In genomic region chr9:35116391-35117381, GRCm38 (mm10) we compare ENCODE assay signal across 8 mouse cellular contexts. TPM values are rescaled to one million over a fixed set of nuclear protein-coding genes. Genes with fewer than 3 reads are reported as not detected.
DNase-seq lines count a peak whose midpoint lies in the region; ATAC-seq and TF ChIP-seq lines count a peak whose summit lies in the region.

No protein-coding gene starts in this region.

- H3K4me1 ChIP-seq in embryonic facial prominence, embryonic 11.5 days (ENCODE audit: control insufficient read depth, insufficient read depth, low read length) = peaks cover 7% of the 10 kb centered on the region
- peaks cover 6% of the 10 kb centered on the region for H3K4me1 ChIP-seq in midbrain, postnatal 0 days (ENCODE audit: insufficient read depth, low read length)

- peak overlapping the region; percentile 82 for H3K4me2 ChIP-seq in embryonic facial prominence, embryonic 11.5 days (ENCODE audit: low read depth, low read length)
- H3K4me2 ChIP-seq in midbrain, postnatal 0 days (ENCODE audit: low read depth, low read length, poor library complexity, severe bottlenecking) = peak overlapping the region; percentile 86

- under 1% methylated on average over 68 of the region's 84 CpGs for WGBS in embryonic facial prominence, embryonic 11.5 days
- WGBS in midbrain, postnatal 0 days = under 1% methylated on average over 76 of the region's 84 CpGs

- peak overlapping the region; percentile 72 for H3K27ac ChIP-seq in embryonic facial prominence, embryonic 11.5 days (replicated peaks; ENCODE audit: low read depth, low read length)
- peak overlapping the region; percentile 73 for H3K27ac ChIP-seq in midbrain, postnatal 0 days (ENCODE audit: low read depth, low read length)

- peak; percentile 77 for ATAC-seq in embryonic facial prominence, embryonic 11.5 days (replicated peaks; ENCODE audit: insufficient number of reproducible peaks, low FRiP score, low TSS enrichment, low read depth)
- ATAC-seq in midbrain, postnatal 0 days (ENCODE audit: low FRiP score) = peak; percentile 92

- no peak for TF ChIP-seq CTCF in midbrain, postnatal 0 days (IDR thresholded peaks at IDR 0.05)

- H3K9me3 ChIP-seq in embryonic facial prominence, embryonic 11.5 days (replicated peaks; ENCODE audit: control insufficient read depth, low read length) = no peaks in the 10 kb centered on the region
- no peaks in the 10 kb centered on the region for H3K9me3 ChIP-seq in midbrain, postnatal 0 days (ENCODE audit: low read length)

- H3K36me3 ChIP-seq in embryonic facial prominence, embryonic 11.5 days (replicated peaks; ENCODE audit: control insufficient read depth, insufficient read depth, low read depth, low read length) = no peaks in the 10 kb centered on the region
- no peaks in the 10 kb centered on the region for H3K36me3 ChIP-seq in midbrain, postnatal 0 days (ENCODE audit: insufficient read depth, low read length)

- H3K4me3 ChIP-seq in embryonic facial prominence, embryonic 11.5 days (ENCODE audit: low read depth, low read length) = peak overlapping the region; percentile 66
- peak overlapping the region; percentile 80 for H3K4me3 ChIP-seq in midbrain, postnatal 0 days (ENCODE audit: low read depth, low read length)

- H3K27me3 ChIP-seq in embryonic facial prominence, embryonic 11.5 days (ENCODE audit: control insufficient read depth, insufficient read depth, low read length) = no peaks in the 10 kb centered on the region
- no peaks in the 10 kb centered on the region for H3K27me3 ChIP-seq in midbrain, postnatal 0 days (ENCODE audit: insufficient read depth, low read length)

- H3K9ac ChIP-seq in embryonic facial prominence, embryonic 11.5 days (replicated peaks; ENCODE audit: low read length) = peak overlapping the region; percentile 83
- peak overlapping the region; percentile 71 for H3K9ac ChIP-seq in midbrain, postnatal 0 days (replicated peaks; ENCODE audit: low read length, poor library complexity, severe bottlenecking)

- DNase-seq in A20 (ENCODE audit: low read depth, low spot score) (peak; percentile 56), liver (peak; percentile 92)
- peak; percentile 89 to 91 for DNase-seq in adrenal gland, postnatal 36 days
- peak; percentile 82 for DNase-seq in embryonic facial prominence, embryonic 11.5 days (ENCODE audit: low spot score)
- peak; percentile 86 to 91 for DNase-seq in heart, adult 18-20 months
- peak; percentile 79 for DNase-seq in kidney, adult 18-20 months
- peak; percentile 86 for DNase-seq in midbrain, postnatal 0 days (ENCODE audit: low spot score)
- DNase-seq in spleen, postnatal 10 days (ENCODE audit: low spot score in 2 of 2) = peak; percentile 84 to 87

RNA-seq across cellular contexts. Expression of gene St3gal4, which starts 2.4 kb away (rescaled TPM):
- 10 to 100 TPM; 28.6 to 48.4 TPM for total RNA-seq in adrenal gland, postnatal 36 days (2021)
- polyA plus RNA-seq in embryonic facial prominence, embryonic 11.5 days (2014; fragmentation: Nextera tagmentation; extraction: Ambion mirVana) = 24.2 and 25.4 TPM in 2 replicates
- total RNA-seq in heart, adult 18-20 months (2021) = 10 to 100 TPM; 24.1 to 26.0 TPM
- 25.0 and 29.8 TPM in 2 replicates for total RNA-seq in midbrain, postnatal 0 days (2014; rRNA removed)
- 19.6 and 20.0 TPM in 2 replicates for polyA plus RNA-seq in midbrain, postnatal 0 days (2015; fragmentation: Nextera tagmentation; extraction: Ambion mirVana)

RNA-seq across cellular contexts. Expression of gene Dcps, which starts 59.2 kb away (rescaled TPM):
- 10 to 100 TPM; 20.0 to 29.3 TPM for total RNA-seq in adrenal gland, postnatal 36 days (2021)
- 90.5 and 93.3 TPM in 2 replicates for polyA plus RNA-seq in embryonic facial prominence, embryonic 11.5 days (2014; fragmentation: Nextera tagmentation; extraction: Ambion mirVana)
- total RNA-seq in heart, adult 18-20 months (2021) = 10 to 100 TPM; 12.8 to 16.8 TPM
- total RNA-seq in midbrain, postnatal 0 days (2014; rRNA removed) = 39.6 and 41.4 TPM in 2 replicates
- 56.5 and 58.4 TPM in 2 replicates for polyA plus RNA-seq in midbrain, postnatal 0 days (2015; fragmentation: Nextera tagmentation; extraction: Ambion mirVana)

Comparison
In these comparisons a context has a peak if more than half of its experiments do, and no peak if none do; other contexts are left out.
1. Peak in every context shown above with its lines: DNase-seq, ATAC-seq, H3K4me3 ChIP-seq and H3K27ac ChIP-seq.